Mouse (Mus musculus) gonadal fat pad, adult 2 months (tissue): ENCODE measurements at regions not wholly inside any gene's neighbourhood (a gene's known extent, or its start where the extent isn't known, plus 50 kb on each side); places are given as distances from the start of the nearest gene placed in this dataset.

ENCODE experiments used
- DNase-seq: peaks from one replicate; pipeline ENCODE4 v3.0.0-alpha.2; 2012; ENCODE audit warnings: low read depth

DNA sequence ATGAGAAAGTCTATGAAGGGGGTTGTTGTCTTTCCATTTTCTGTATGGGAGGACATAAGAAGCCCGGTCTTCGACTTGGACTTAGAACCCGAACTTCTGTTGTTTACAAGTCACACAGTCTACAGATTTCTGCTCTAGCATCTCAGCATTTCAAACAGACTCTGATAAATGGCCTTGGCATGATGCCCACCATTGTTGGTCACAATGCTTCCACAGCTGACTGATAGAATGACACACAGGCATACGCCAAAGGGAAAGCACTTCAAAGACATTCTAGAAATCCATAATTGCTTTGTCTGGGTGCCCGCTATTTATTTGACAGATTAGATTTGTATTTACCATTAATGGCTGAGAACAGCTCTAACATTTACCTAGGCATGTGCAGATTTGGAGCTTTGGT, 326.2 kb upstream of the Tnp1 start:
- no peak for DNase-seq

DNA sequence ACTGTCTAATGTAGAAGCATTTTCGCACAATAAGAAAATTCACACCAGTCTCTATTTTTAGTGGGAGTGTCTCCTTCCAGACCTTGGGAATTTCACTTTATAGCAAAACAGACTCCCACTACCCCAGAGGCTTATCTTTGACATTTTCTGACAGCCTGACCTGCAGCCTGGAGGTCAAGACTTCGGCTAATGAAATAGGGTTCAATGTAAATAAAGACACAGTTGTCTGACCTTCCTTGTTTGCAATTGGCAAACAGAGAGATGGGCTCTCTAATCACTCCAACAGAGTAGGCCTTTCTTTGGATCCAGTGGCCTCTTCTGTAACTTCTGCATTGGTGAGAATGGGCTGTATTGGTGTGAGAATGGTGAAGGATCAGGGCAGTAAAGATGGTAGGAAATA, 321.7 kb upstream of the Tnp1 start:
- DNase-seq, result no peak

DNA sequence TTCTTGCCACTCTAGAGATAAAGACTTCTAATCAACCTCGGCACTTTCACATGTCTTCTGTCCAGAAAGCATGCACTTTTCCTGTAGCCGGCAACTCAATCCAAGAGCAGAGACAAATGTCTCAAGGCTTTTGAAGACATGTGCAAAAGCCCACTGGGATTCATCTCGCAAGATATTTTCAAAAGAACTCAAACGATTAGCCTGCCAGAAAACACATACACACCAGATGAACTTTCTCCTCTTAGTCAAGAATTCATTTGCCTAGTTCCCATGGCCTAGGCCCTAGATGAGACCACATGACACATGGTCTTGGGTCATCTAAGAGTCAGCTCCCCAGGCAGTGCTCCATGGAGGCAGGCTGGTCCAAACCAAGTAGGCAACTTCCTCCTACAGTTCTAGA, 293.8 kb upstream of the Tnp1 start:
- DNase-seq, result no peak

DNA sequence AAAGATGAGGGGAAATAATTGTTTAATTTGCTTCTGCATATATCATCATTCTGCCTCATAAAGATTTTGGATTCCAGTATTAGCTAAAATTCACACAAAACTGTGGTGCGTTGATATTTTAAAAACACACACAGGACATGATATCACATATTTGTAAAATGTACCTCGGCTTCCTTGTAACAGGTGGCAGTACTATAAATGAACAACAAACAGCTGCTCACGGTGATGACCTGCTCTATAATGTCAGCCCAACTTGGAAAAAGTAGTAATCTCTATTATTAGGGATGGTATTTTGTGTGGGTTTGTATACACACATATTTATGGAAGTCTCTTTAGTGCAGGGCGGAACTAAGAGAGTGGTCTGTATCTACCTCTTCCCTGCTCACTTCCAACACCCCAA, 292.7 kb upstream of the Tnp1 start:
- no peak for DNase-seq

DNA sequence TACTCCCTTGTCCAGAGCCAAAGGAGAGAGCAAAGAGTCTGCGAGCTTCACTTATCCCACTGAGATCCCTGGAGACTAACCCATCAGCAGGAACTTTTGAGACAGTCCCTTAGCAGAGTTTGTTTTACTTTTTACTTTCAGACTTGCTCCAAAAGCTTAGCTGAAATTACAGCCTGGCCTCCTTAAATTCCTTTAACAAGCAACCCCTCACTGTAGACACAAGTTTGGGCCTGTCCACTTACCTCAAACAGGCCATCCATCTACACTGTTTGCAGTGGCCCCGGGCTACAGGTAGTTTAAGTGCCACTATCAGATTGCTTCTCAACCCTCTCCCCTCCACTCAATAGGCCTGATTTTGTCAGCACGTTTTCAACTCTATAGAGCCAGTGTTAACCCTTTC, 291.5 kb upstream of the Tnp1 start:
- no peak for DNase-seq

DNA sequence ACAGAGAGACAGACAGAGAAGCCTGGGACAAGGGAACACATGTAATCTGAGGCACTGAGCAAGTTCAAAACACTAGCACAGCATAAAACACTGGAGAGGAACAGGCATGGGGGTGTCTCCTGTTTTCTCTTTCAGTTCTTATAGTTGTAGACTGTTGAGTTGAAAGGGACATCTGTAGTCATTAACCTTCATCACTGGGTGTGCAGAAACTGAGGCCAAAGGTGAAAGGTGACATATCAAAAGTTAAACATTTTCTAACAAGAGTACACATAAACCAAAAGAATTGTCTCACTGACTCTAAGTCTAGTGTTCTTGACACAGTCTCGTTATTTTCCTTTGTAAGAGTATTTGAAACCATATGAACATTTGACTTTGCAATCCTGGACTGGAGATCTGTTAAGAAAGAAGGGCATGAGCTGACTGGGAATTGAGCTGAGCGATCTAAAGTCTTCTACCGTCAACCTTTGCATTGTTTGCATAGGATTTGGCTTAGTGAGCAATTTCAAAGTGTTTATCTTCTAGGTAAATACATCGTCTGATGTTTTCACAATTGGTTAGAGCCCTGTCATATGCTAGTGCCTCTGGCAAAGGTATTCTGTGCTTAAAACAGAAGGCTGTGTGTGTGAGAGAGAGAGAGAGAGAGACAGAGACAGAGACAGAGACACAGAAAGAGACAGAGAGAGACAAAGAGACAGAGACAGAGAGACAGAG, 284.4 kb upstream of the Tnp1 start:
- no peak for DNase-seq

DNA sequence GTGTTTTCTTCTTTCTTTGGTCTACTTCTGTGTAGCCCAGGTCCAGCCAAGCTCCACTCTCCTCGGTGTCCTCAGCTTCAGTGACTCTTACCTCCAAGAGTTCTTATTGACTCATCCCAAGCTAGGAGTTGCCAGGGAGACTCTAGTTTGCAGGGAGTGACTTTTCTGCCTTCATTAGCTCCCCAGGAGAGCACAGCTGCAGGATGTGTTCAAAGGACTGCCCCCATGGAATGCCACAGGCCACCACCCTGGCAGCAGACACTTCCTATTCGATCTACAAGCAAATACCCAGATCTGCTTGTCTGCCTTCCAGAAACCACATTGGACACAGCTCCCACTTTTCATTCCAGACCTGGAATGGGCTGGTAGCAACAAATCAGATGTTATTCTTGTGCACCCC, 269.6 kb upstream of the Tnp1 start:
- DNase-seq, result no peak

DNA sequence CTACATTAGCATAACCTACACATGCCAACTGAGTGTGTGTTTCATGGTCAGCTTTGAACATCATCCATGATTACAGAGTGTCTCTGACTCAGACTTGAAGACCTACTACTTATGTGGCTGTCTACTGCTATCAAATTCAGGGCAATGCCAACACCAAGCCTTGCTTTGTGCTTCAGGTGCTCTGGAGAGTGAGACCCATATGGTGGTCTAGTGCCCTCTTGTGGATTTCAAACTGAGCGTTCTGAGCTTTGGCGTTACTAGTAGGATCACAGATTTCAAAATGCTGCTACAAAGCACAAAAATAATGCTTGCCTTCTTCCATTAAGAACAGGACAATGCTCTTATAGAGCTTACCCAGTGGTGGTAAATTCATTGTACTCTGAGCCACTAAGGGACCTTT, 258.8 kb upstream of the Tnp1 start:
- no peak for DNase-seq

DNA sequence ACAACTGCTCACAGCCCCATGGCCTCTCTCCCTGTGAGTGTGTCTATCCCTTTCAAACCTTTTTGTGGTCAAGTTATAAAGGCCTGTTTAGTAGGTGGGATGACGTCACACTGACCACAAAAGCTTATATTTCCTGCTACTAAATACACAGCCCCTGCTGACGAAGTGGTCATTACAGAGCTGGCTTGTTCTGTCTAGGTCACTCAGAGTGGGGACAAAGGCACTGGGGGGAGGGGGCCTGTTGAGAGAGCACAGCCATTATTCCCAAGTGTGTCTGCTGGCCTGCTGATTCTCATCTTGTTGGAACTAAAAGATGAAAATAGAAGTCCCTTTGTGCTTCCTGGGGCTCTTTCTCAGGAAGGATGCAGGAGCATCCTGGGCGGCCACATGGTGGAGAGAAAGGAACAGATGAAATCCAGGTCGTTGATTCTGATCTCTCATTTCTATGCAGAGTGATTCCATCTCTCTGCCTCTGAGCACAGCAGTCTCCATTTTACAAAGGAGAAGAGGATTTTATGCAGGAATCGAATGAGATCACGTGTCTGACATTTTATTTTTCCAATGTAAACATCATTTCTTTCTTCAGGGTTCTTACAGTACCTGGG, 255.2 kb upstream of the Tnp1 start:
- DNase-seq, result no peak

DNA sequence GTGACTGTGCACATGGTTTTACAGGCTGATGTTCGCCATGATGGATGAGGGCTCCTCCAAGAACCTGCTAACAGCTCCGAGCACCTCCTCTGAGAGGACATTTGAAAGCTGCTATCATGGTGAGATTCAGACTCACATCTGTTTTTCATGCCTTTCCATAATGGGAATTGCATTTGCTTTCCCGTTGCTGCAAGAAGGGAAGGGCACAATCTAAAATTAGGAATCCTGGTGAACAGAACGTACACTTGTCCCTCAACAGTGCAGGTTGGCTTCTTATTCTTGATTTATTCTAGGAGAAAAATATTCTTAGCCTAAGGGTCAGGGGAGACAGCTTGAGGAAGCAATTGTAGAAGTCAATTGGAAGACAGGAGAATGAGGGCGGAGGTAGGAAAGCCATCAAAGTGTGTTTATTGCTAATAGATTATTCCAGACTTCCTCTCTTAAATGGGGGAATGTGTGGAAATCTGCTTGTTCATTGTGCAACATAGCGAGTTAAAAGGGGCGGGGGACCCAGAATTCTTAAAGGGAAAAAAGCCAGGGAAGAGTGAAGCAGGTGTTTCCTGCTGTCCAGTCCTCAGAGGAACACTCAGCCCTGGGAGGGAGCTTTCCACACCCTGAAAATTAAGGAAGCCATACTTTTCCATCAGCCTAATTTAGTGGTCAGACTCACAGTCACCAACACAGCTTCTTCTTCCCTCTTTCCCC, 253.5 kb upstream of the Tnp1 start:
- DNase-seq, result no peak

DNA sequence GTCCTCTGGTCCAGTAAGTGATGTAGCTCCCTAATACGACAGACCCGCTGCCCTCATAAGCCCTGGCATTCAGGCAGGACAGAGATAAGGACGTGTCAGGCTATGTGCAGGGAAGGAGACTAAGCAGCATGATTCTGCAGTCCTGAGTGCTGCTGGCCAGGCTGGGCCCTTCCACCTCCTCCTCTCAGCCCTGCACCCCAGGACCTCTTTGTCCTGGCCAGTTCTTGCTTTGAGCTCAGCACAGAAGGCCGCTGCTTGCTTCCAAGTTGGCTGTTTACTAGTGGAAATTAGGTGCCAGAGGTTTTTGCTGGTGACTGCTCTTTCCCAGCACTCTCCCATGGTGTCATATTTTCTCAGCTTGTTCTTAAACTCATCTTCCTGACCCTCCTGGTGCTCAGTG, 249.3 kb upstream of the Tnp1 start:
- DNase-seq, result no peak

DNA sequence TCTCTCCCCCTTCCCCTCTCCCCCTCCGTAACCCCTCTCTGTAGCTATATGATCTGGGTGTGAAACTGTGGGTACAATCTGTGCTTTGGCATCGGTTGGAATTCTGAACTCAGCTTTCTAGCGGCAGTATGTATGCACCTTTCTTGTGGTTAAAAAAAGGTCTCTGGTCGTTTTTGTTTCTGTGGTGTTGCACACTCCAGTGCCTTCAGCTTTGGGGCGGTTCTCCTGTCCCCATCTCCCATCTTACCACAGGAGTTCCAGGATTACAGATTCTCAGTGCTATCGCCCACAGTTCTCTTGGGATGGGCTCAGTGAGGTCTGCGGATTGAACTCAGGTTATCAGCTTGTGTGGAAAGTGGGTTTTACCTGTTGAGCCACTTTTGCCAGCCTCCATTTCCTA, 248.5 kb upstream of the Tnp1 start:
- no peak for DNase-seq

DNA sequence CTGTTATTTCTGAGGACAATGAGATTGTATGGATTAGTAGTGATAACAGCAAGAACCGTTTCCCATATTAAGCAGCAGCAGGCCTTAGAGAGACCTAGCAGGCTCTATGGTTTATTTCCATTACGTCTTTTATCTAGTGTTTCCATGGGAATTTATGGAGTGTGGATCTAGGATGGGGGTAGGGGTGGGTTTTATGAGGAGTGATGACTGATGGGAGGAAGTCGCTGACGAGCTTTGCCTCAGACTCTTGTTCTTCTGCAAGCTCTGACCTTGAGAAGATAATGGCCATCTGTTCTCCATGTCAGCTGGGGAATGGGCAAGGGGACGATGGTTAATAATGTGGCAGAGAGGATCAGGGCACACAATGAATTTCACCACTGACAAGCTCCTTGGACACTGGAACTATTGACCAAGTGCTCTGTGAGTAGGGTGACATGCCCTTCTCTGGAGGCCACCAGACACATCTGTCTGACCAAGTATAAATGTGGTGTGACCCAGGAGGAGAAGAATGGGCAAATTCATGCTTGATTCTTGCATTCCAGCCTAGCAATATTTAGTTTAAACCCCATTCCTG, 243.9 kb upstream of the Tnp1 start:
- DNase-seq, result no peak

DNA sequence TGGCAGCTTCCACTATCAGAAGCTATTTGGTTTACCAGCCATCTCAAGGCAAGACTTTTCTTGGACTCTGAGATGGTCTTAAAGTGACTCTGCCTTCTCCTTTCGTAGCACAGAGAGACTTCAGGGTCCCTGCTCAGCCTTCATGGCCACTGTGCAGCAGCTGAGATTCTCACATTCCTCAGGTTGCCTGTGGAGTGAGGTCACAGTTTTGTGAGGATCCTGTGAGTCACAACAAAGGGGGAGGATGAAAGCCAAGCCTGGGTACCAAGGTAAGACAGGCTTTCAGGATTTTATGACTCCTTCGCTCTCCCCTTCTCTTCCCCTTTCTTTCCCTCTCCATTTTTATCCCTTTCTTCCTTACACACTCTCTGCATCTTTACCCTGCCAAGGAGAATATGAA, 241.6 kb upstream of the Tnp1 start:
- DNase-seq, result no peak

DNA sequence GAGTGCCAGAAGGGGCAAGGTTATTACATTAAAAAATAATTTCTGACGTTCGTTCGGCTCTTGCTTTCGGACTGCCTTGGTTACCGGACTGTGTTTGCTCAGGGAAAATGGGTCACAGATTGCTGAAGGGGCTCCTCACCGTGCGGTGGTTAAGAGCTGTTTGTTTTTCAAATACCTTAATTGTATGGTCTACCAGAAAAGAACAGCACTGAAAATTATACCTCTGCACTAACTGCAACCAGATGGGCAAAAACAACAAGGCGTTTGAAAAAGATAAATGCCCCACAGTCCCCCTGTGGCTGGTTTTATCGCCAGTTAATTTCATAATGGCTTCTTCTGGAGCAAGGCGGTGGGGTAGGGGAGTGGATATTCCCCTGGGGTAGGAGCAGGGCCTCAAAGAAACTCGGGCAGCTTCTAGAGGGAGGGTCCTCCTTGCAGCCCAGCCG, 236.2 kb upstream of the Tnp1 start:
- DNase-seq, result no peak

DNA sequence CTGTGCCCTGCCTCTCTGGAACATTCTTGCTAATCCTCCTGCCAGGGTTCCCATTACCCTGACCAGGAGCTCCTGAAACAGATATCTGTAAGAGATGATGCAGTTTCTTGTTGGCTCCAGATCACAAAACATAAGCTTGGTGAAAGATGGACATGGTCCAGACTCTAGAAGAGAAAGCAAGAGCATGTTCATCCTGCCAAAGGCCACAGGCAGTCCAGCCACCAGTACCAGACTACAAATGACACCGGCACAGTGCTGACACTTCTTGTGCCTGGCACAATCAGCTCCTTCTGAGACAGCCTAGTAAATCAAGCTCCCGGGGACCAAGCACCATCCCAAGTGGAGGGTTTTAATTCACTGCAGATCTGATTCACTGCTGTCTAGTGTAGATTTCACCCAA, 228.3 kb upstream of the Tnp1 start:
- DNase-seq, result no peak

DNA sequence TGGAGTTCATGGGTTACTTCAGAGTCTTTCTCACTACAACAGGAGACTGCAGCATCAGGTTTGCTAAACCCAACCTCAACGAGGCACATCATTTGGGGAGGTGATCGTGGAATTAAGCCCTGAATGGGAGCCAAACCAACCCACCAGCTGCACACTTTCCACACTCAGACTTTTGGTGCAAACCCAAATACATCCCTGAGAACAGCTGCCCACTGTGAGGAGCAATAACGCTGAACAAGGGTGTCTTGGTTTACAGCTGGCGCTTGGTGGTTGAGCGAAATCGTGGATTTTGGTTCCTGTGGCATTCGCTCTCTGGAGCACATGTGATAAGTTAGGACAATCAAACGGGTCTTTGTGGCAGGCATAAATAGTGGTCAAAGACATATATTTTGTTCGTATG, 226.6 kb upstream of the Tnp1 start:
- DNase-seq, result no peak

DNA sequence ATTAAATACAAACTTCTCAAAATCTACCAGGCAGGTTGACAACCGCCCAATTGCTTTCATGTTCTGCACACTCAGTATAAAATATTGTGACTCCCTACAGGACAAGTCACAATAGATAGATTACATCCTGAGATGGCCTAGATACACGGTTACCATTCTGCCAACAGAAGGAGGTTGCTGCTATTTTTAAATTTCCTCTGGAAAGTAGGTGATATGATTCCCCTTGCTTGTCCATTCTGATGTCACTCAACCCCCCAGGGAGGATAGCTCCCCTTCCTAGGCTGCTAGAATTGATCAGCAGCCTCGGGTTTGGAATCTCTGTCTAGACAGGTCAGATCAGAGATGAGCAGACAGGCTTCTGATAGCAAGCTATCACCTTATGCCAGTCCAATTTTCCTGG, 221.2 kb upstream of the Tnp1 start:
- DNase-seq, result no peak

DNA sequence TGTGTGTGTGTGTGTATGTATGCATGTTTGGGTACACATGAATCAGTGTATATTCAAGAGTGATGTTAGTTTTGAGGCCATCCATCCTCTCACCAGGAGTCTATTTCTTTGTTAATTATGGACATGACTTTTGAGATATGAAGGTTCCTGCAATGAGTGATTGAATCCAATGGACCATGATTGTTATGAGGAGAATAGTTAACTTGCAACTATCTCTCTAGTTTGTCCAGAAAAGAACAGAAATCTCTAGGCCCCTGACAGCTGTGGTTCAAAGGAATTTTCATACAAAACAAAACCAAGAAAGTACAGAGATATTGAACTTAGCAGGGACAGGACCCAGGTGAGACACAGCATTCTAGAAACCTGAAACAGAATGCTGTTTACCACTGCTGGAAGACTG, 217.9 kb upstream of the Tnp1 start:
- no peak for DNase-seq

DNA sequence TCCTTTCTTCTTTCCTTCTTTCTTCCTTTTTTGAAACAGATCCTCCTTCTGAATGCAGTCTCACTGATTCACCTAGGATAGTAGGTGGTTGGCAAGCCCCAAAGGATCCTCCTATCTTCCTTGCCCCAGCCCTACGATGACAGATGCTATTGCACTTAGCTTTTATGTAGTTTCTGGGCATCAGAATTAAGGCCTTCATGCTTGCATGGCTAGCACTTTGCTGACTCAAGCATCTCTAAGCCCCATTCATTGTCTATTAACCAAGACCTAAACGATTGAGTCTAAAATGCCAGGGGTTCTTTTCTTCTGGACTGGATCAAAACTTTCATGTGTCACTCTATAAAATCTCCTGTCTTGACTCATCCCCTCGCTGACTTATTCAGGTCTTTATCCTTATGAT, 217.3 kb upstream of the Tnp1 start:
- DNase-seq, result no peak

DNA sequence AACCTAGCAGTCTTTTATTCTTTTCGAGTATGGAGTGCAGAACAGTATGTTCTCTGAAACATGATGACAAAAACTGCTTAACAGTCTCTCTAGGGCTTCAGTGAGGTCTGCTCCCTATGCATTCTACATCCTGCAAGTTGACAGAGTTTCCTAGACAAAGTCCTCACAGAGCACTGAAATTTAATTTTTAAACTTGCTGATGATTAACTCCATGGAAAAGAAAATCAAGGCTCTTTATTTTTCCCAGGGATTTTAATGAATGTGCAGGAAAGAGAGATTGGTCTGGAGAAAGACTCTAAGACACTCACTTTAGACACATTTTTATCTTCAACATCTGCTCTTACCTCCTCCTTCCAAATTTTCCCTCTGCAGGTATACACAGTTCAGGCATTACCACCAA, 214.9 kb upstream of the Tnp1 start:
- DNase-seq, result no peak

DNA sequence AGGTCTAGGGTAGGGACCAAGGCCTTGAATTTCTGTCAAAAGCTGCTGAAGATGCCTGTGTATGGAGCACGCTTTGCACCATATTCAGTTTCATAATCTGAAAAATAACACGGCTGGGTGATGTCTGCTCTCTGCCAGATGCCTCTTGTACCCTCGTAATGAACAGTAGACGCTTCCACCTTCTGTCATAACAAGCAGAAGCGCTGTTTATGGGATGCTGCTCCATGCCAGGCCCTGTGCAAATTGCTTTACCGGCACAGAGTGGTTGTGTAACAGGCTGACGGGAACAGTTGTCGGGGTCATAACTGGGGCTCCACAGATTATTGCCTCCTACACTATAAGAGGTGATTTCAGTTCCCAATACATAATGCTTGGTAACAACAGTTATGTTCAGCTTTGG, 211.5 kb upstream of the Tnp1 start:
- DNase-seq, result no peak

DNA sequence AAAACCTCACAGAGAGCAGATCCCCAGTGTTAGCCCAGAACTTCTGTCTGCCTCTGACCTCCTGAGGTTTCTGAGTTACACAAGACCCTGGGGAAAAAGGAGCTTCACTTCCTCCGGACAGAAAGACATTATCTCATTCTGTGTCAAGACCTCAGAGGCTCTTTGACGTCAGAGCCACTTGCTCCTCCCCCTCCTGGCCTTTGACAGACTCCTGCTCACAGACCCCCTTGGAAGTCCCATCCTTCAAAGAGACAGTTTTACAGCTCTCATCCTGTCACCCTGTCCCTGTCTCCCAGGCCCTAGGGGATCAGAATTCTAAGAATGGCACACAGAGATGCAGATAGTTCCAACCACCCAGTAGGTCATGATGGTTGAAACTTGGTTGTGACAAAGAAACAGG, 206.2 kb upstream of the Tnp1 start:
- DNase-seq, result no peak
